Mouse (Mus musculus) retina, embryonic 14.5 days (tissue): ENCODE results near the gene Vmn2r19.
"Not testable (repeated sequence)": the region's sequence is repeated elsewhere in the genome, so short reads cannot be mapped to it uniquely, and the experiment has no call there.

Experiments used
- DNase-seq: peaks from one replicate; pipeline ENCODE4 v3.0.0-alpha.2; 2015; ENCODE audit warnings: low spot score

Vmn2r19 gene

DNA sequence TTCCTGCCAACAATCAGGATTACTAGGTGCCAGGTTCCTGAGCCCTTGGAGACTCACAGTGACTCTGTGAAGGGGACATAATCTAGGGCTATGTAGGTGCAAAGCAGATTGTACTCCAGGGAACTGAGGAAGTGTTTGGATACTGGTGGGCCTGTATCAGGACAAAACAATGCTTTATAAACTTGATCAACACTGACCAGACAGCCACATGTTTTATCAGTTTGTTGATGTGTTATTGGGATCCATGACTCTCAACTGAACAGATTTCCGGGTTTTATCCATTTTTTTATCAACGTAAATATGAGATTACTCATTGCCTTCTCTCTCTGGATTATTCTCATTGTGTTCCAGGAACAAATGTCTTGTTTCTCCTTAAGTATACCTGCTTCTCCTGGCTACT lies at the start of gene Vmn2r19:
Gene Vmn2r19, plus strand, starts transcription at position 301 of the 400 bp plus-strand sequence.
- DNase-seq = no peak

- DNase-seq = no peak
Observed at GRCm38 (mm10) chr6:123258946-123259345, 49.2 kb upstream of the Vmn2r19 start.

DNA sequence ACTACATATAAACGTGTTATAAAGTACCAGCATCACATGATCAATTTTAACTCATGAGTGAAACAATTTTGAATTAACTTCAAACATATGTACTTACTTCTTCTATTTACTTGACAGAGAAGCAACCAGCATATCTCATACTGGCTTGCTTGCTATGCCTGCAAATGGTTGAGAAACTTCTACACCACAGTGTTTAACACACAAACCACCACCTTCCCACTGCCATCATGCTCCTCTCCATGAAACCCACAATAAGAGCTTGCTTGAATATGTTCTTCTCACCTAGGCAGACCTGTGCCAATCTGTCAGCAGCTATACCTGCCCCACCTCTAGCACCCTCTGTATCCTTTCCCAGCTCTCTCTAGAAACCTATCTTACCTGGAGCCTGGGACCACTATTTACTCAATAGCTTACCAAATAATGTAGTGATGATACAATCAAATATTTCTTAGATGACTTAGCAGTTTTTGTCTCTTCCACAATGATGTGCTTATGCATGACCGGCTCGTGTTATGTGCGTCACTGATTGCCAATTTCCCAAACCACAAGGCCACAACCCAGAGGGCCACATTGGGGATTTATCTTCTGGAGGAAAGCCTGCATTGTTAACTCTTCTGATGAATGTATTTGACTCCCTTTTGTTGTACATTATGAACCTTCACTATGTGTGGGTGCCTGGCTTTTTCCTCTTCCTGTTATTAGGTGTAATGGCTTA lies 48.1 kb upstream of the Vmn2r19 start:
- no peak for DNase-seq

- DNase-seq = no peak
Observed at GRCm38 (mm10) chr6:123260868-123261267, 47.3 kb upstream of the Vmn2r19 start.

GRCm38 (mm10) chr6:123261555-123262161 lies 46.5 kb upstream of the Vmn2r19 start, which contains the start of gene Clec4d:
Gene Clec4d (plus strand): TSS chr6:123262111.
- DNase-seq = no peak

DNA sequence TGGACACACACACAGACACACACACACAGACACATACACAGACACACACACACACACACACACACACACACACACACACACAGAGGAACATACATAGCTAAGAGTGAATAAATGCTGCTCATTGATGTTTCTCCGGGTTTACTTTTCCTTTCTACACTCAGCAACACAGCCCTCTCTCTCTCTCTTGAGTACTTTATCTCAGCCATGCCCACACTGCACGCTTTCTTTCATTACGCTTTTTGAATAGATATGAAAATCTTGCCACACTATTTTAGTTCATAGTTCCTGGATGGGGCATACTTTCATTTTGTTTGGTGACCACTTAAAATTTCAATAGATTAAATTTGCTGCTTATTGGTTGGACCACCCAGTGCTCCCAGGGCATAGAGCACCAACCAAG lies 43.9 kb upstream of the Vmn2r19 start:
- no peak for DNase-seq

DNA sequence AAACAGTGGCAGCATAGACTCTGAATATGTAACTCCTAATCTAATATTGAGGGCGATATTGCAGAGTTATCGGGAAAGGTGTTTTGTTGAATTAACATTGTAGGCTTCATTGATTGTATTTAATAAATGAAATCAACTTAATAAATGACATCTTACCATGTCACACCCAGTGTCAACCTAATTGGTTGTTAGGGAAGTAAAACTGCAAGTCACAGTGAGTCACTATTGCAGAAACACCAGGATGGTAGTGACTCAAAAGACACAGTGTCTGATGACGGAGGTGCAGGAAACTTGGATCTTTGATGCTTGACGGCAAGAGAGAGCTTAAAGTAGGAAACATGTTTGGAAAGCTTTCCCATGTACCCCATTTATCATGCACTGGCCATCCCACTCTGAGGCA lies 42.3 kb upstream of the Vmn2r19 start:
- no peak for DNase-seq

- no peak for DNase-seq
Observed at GRCm38 (mm10) chr6:123266945-123267344, 41.2 kb upstream of the Vmn2r19 start.

DNA sequence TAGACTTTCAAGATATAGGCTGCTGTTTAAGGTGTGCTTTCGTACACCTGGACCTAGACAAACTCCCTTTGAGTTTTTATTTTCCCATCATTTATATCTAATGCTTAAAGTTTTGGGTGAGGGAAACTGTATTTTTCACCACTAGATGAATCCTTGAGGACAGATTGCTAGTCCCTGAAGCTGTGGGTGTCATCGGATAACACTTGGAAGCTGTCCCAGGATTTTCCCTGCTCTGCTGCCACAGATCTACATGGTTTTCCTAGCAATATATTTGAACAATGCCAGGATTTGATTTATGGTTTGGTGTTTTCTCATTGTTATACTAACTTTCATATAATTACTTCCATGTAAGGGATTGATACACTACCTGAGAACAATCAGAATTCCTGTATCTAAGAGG lies 28.7 kb upstream of the Vmn2r19 start:
- no peak for DNase-seq

DNA sequence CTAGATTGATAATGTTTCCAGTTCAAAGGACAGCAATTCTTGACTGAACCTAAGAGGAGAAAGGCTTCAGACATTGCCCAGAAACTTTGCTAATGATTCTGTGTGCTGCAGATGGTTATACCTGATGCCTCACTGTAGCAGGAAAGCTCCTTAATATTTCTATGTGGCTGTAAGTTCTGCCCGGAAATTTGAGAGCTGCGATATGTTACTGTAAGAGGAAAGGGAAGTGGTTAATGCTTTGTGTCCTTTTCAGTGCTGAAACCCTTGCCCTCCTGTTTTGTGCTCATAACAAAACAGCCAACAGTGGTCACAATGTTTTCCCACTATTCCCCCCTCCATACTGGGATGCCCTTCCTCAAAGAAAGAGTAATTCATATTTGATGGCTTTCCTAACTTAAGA lies 21.8 kb upstream of the Vmn2r19 start:
- DNase-seq = no peak

DNA sequence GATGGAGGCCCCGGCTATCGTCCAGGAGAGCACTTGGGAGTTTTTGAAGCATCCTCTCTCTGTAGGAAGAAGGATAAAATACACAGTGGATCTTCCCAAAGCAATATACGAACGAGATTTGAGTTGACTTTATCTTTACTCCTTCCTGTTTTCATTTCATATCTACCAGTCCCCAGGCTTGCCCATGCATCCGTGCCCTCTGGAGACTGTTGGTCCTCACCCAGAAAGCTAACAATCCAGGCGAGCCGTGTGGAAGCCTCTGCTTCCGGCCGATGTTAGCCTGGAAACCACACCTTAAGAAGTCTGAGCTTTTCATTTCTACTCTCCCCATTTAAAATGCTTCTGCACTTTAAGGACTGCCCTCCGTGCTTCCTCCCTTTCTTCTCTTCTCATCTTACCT lies 19.2 kb upstream of the Vmn2r19 start:
- no peak for DNase-seq

GRCm38 (mm10) chr6:123289753-123290152 lies 18.4 kb upstream of the Vmn2r19 start, which contains the start of gene Clec4e:
Gene Clec4e (minus strand): TSS chr6:123289870.
- no peak for DNase-seq

DNA sequence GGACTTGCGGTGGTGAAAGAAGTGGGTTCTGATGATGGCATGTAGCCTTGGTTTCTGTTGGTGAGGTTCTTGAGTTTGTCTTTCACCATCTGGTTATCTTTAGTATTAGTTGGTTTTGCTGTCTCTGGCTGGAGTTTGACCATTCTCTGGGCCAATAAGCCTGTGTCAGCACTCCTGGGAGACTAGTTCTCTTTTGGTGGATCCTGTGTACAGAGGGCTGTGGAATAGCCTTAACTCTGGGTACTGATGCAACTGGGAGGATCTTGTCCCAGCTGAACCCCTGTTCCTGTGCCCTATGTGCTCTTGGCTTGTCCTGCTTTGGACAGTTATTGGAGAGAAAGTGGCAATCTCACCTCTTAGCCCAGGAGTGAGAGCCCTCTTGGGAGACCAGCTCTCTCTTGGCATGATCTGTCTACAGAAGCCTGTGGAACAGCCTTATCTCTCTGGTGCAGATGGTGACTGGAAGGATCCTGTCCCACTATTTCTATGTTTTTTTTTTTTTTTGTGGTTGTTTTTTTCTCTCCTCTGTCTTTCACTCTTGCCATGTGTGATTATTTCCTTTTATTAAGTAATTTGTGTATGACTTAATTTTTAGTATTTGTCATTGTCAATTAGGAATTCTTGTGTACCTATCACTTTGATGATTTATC lies 15.3 kb upstream of the Vmn2r19 start:
- no peak for DNase-seq

DNA sequence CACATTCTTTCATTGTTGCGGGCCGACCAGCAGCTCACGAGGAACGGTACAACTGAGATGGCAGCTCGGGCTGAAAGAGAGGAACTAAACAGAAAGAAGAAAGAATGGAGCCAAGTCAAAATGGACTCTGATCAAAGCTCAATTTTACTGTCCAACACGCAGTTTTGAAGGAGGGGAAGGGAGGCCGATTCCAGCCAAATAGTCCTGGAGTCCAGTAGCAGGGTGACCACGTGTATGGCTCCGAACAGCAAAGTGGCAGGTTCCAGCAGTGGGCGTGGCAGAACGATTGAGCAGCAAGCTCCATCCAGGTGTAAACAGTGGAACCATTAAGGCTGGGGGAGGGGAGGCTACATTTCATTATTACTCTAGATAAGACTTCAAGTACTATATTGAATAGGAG lies 14.6 kb upstream of the Vmn2r19 start:
- DNase-seq = not testable (repeated sequence)

- no peak for DNase-seq
Observed at GRCm38 (mm10) chr6:123296687-123297086, 11.4 kb upstream of the Vmn2r19 start.

- not testable (repeated sequence) for DNase-seq
Observed at GRCm38 (mm10) chr6:123306315-123306714, 1.8 kb upstream of the Vmn2r19 start.

DNA sequence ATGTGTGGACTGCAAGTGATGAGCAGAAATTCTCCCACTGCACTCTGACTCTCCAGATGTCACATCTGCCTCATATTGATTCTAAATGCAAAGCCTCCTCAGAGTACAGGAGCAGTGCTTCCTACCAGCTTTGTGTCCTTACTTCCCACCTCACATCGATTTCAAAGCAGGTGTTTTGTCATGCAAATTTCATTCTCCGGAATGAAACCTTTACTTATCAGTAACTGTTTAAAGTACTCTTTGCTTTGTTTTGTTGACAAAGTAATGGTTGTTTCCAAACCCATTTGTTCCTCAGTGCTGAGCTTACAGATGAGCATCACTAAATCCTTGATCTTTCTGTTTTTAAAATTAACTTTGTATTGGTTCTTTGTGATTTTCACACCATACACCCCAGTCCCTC lies 24.4 kb downstream of the Vmn2r19 start:
- DNase-seq = no peak

DNA sequence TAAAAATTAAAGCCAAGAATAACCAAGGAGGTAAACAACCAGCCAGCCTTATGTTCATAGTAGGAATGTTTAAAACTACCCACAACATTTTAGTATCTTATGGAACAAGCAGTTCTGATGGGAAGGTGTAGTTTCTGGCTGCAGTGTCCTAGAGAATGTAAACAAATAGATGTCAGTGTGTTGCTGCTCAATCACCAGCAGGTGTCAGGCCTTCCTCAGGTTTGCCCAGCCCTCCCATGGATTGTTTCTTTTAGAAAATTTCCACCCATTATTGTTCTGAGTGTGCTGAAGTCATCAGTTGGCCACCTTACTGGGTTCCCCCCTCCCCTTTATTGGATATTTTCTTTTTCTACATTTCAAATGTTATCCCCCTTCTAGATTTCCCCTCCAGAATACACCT lies 32.0 kb downstream of the Vmn2r19 start:
- DNase-seq = peak; percentile 19

DNA sequence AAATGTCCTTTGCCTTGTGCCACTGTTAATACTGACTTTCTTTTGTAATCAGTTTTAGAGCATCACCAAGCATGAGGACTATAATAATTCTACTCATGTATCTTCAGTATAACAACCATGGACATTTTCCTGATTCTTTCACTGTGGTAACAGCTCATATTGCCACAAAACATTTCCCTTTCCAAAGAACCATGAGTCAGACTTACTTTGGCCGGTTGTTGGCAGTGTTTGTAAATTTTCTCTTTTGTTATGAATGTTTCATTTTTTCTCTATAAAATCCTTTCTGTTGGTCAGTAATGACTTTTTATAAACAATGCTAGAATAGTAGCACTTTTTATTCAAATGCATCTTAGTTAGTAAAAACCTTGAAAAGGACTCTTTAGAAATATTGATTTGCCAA lies 38.0 kb downstream of the Vmn2r19 start:
- DNase-seq = no peak
